Comparison of ENCODE assay signal across 7 mouse cellular contexts in the genomic region with DNA sequence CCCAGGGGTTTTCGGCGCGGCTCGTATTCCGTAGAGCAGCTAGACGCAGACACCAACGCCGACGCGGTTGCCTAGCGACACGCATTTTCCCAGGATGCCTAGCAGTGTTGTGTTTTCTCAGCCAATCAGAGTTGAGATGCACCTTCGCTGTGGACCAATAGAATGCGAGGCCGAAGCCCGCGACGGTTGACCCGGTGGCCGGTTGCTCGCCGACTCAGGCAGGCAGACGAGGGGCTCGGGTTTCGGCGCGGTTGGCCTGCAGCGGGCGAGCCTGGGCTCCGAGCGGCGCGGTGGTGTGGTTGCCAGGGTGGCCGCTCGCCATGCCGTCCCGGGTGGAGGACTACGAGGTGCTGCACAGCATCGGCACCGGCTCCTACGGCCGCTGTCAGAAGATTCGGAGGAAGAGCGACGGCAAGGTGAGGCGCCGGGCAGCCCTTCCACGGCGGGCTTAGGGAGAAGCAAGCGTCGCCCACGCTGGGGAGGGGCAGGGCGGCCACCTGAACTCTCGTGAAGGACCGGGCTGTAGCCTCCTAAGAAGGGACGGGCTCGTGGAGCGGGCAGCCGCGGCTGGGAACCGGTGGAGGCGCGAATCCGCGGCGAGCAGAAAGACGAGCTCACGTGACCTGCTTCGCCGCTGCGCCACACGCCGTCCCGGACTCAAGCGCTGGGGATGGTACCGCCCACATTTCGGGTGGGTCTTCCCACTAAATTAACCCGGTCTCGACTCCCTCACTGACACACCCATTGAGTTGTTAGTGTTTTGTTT. TPM values are rescaled to one million over a fixed set of nuclear protein-coding genes. Genes with fewer than 3 reads are reported as not detected.
DNase-seq lines count a peak whose midpoint lies in the region; ATAC-seq and TF ChIP-seq lines count a peak whose summit lies in the region.

A gene (plus strand): TSS at position 119 of the 766 bp plus-strand sequence.

- 0 out of 2 replicates have a peak, but pooled peaks cover 8% of the 10 kb centered on the region for H3K4me1 ChIP-seq in embryonic facial prominence, embryonic 12.5 days
- H3K4me1 ChIP-seq in kidney, adult 2 months (ENCODE audit: control insufficient read depth, insufficient read depth, low read length): peaks cover 2% of the 10 kb centered on the region; the same call in 1 of the 2 replicates
- peaks cover 15% of the 10 kb centered on the region for H3K4me1 ChIP-seq in limb, embryonic 12.5 days (replicated peaks)
- peaks cover 14% of the 10 kb centered on the region for H3K4me1 ChIP-seq in midbrain, embryonic 15.5 days
- H3K4me1 ChIP-seq in spleen, adult 2 months (ENCODE audit: control insufficient read depth, insufficient read depth, insufficient read length): peaks cover 8% of the 10 kb centered on the region

- ATAC-seq in embryonic facial prominence, embryonic 12.5 days (ENCODE audit: insufficient number of reproducible peaks, insufficient read depth, low FRiP score, low TSS enrichment): peak; percentile 88
- peak; percentile 80 for ATAC-seq in limb, embryonic 12.5 days (ENCODE audit: insufficient number of reproducible peaks, insufficient read depth, low FRiP score, low TSS enrichment, low read depth)
- ATAC-seq in midbrain, embryonic 15.5 days (replicated peaks): peak; percentile 97

- TF ChIP-seq CTCF in kidney, adult 2 months (conservative IDR thresholded peaks at IDR 0.05; ENCODE audit: insufficient read depth, insufficient read length, low read depth, low read length): no peak
- TF ChIP-seq CTCF in spleen, adult 2 months (IDR thresholded peaks at IDR 0.05; ENCODE audit: extremely low read depth, insufficient read depth, insufficient read length, insufficient replicate concordance): no peak

- H3K27me3 ChIP-seq in embryonic facial prominence, embryonic 12.5 days: no peaks in the 10 kb centered on the region
- H3K27me3 ChIP-seq in kidney, adult 2 months (replicated peaks; ENCODE audit: control insufficient read depth, insufficient read depth, low read length): no peaks in the 10 kb centered on the region
- no peaks in the 10 kb centered on the region for H3K27me3 ChIP-seq in limb, embryonic 12.5 days
- no peaks in the 10 kb centered on the region for H3K27me3 ChIP-seq in midbrain, embryonic 15.5 days (replicated peaks)
- no peaks in the 10 kb centered on the region for H3K27me3 ChIP-seq in spleen, adult 2 months (ENCODE audit: control insufficient read depth, insufficient read depth, low read length)

- H3K27ac ChIP-seq in embryonic facial prominence, embryonic 12.5 days: peak within 1 kb of the TSS; percentile 88
- no peak within 1 kb of the TSS for H3K27ac ChIP-seq in kidney, adult 2 months (ENCODE audit: insufficient read depth, low read depth, low read length)
- H3K27ac ChIP-seq in limb, embryonic 12.5 days: peak within 1 kb of the TSS; percentile 87
- peak within 1 kb of the TSS; percentile 25; the same call in 1 of the 2 replicates for H3K27ac ChIP-seq in midbrain, embryonic 15.5 days
- peak within 1 kb of the TSS; percentile 20; the same call in 1 of the 2 replicates for H3K27ac ChIP-seq in spleen, adult 2 months (ENCODE audit: insufficient read depth, low read length)

- WGBS in embryonic facial prominence, embryonic 12.5 days: under 1% methylated on average over 72 of the region's 79 CpGs
- WGBS in kidney, adult 2 months: under 1% methylated on average over 79 of the region's 79 CpGs
- under 1% methylated on average over 78 of the region's 79 CpGs for WGBS in limb, embryonic 12.5 days
- under 1% methylated on average over 78 of the region's 79 CpGs for WGBS in midbrain, embryonic 15.5 days
- WGBS in spleen, adult 2 months: under 1% methylated on average over 79 of the region's 79 CpGs

- H3K9me3 ChIP-seq in embryonic facial prominence, embryonic 12.5 days: no peaks in the 10 kb centered on the region
- H3K9me3 ChIP-seq in limb, embryonic 12.5 days: no peaks in the 10 kb centered on the region
- no peaks in the 10 kb centered on the region for H3K9me3 ChIP-seq in midbrain, embryonic 15.5 days

- peak; percentile 96 for DNase-seq in adrenal gland, postnatal 25 days
- peak; percentile 97 to 98 for DNase-seq in heart, adult 18-20 months
- DNase-seq in kidney, adult 2 months: peak; percentile 98
- DNase-seq in spleen, adult 2 months (ENCODE audit: low read depth in 1 of 2, low spot score in 2 of 2): peak; percentile 80 to 93

- H3K9ac ChIP-seq in embryonic facial prominence, embryonic 12.5 days: peak within 1 kb of the TSS; percentile 64
- H3K9ac ChIP-seq in limb, embryonic 12.5 days (replicated peaks): peak within 1 kb of the TSS; percentile 75
- H3K9ac ChIP-seq in midbrain, embryonic 15.5 days: peak within 1 kb of the TSS; percentile 48

- H3K36me3 ChIP-seq in embryonic facial prominence, embryonic 12.5 days: peaks cover 18% of the 10 kb centered on the region
- no peaks in the 10 kb centered on the region for H3K36me3 ChIP-seq in kidney, adult 2 months (ENCODE audit: control insufficient read depth, insufficient read depth, low read length)
- H3K36me3 ChIP-seq in limb, embryonic 12.5 days: peaks cover 37% of the 10 kb centered on the region
- H3K36me3 ChIP-seq in midbrain, embryonic 15.5 days (replicated peaks): no peaks in the 10 kb centered on the region
- no peaks in the 10 kb centered on the region; the same call in 1 of the 2 replicates for H3K36me3 ChIP-seq in spleen, adult 2 months (ENCODE audit: control insufficient read depth, insufficient read depth, low read length)

- peak within 1 kb of the TSS; percentile 78 for H3K4me2 ChIP-seq in embryonic facial prominence, embryonic 12.5 days (replicated peaks)
- peak within 1 kb of the TSS; percentile 82 for H3K4me2 ChIP-seq in limb, embryonic 12.5 days
- H3K4me2 ChIP-seq in midbrain, embryonic 15.5 days: peak within 1 kb of the TSS; percentile 93

- peak within 1 kb of the TSS; percentile 94 for H3K4me3 ChIP-seq in embryonic facial prominence, embryonic 12.5 days
- peak within 1 kb of the TSS; percentile 55 for H3K4me3 ChIP-seq in kidney, adult 2 months (ENCODE audit: insufficient read depth, low read depth, low read length)
- peak within 1 kb of the TSS; percentile 89 for H3K4me3 ChIP-seq in limb, embryonic 12.5 days (replicated peaks)
- H3K4me3 ChIP-seq in midbrain, embryonic 15.5 days: peak within 1 kb of the TSS; percentile 77
- H3K4me3 ChIP-seq in spleen, adult 2 months (ENCODE audit: extremely low read depth, insufficient read depth, insufficient read length): peak within 1 kb of the TSS; percentile 70

- no peak for TF ChIP-seq POLR2A in kidney, adult 2 months (IDR thresholded peaks at IDR 0.05; ENCODE audit: low read depth, low read length)
- TF ChIP-seq POLR2A in spleen, adult 2 months (IDR thresholded peaks at IDR 0.05; ENCODE audit: low read depth, low read length): no peak; the same call in 1 of the 2 replicates

RNA-seq across cellular contexts. Expression of the gene that starts here (rescaled TPM):
- 6.7 and 6.8 TPM in 2 replicates for total RNA-seq in adrenal gland, postnatal 25 days (2021)
- polyA plus RNA-seq in embryonic facial prominence, embryonic 12.5 days (2016; fragmentation: Nextera tagmentation; extraction: Ambion mirVana): 36.7 and 40.5 TPM in 2 replicates
- total RNA-seq in heart, adult 18-20 months (2021): under 1 TPM; 0.17 to 0.18 TPM
- 0.47 and 0.52 TPM in 2 replicates for polyA plus RNA-seq in kidney, adult 2 months (2012; rRNA removed)
- polyA plus RNA-seq in limb, embryonic 12.5 days (2016; fragmentation: Nextera tagmentation; extraction: Ambion mirVana): 40.9 and 44.7 TPM in 2 replicates
- polyA plus RNA-seq in midbrain, embryonic 15.5 days (2015; fragmentation: Nextera tagmentation; extraction: Ambion mirVana): 6.8 and 7.1 TPM in 2 replicates
- polyA plus RNA-seq in spleen, adult 2 months (2012; rRNA removed): 2.3 and 3.6 TPM in 2 replicates

Comparison
In these comparisons a context has a peak if more than half of its experiments do, and no peak if none do; other contexts are left out.
1. Peak in DNase-seq in heart, adult 18-20 months; RNA of the gene not detected or under 1 TPM.
2. Peak in DNase-seq and H3K4me3 ChIP-seq in kidney, adult 2 months; RNA of the gene not detected or under 1 TPM.